Mouse (Mus musculus) limb, embryonic 12.5 days (tissue): ENCODE measurements around the gene Xdh. TPM values are rescaled to one million over a fixed set of nuclear protein-coding genes. Genes with fewer than 3 reads are reported as not detected.

ENCODE experiments used
- ATAC-seq: fragments of 200-750 bp; cut with Nextera tagmentation; 2 replicates; pipeline ENCODE4 v1.8.0; 2017; ENCODE audit warnings: low read depth, moderate TSS enrichment; ENCODE audit not compliant: insufficient number of reproducible peaks, insufficient read depth, low FRiP score, low TSS enrichment
- H3K27ac ChIP-seq: fragments of 300-500 bp; sonication (generic); 2 replicates; pipeline ENCODE4 v1.5.1; 2016; ENCODE audit warnings: mild to moderate bottlenecking, moderate library complexity
- H3K27me3 ChIP-seq: fragments of 300-500 bp; sonication (generic); 2 replicates; pipeline ENCODE4 v1.6.1; 2016; ENCODE audit warnings: mild to moderate bottlenecking, moderate library complexity
- H3K36me3 ChIP-seq: fragments of 300-500 bp; sonication (generic); 2 replicates; pipeline ENCODE4 v1.6.1; 2016; ENCODE audit warnings: mild to moderate bottlenecking, moderate library complexity
- H3K4me1 ChIP-seq: fragments of 300-500 bp; sonication (generic); replicated peaks from 2 replicates; pipeline ENCODE4 v1.6.1; 2016
- H3K4me2 ChIP-seq: fragments of 300-500 bp; sonication (generic); 2 replicates; pipeline ENCODE4 v1.6.1; 2016; ENCODE audit warnings: mild to moderate bottlenecking, moderate library complexity
- H3K4me3 ChIP-seq: fragments of 300-500 bp; sonication (generic); replicated peaks from 2 replicates; pipeline ENCODE4 v1.5.1; 2016; ENCODE audit warnings: mild to moderate bottlenecking
- H3K9ac ChIP-seq: fragments of 300-500 bp; sonication (generic); replicated peaks from 2 replicates; pipeline ENCODE4 v1.6.1; 2016; ENCODE audit warnings: mild to moderate bottlenecking, moderate library complexity
- H3K9me3 ChIP-seq: fragments of 300-500 bp; sonication (generic); 2 replicates; pipeline ENCODE4 v1.6.1; 2016; ENCODE audit warnings: mild to moderate bottlenecking, moderate library complexity
- WGBS: fragments of 180-500 bp; shearing (Covaris S2); methylation state at CpG from one replicate; pipeline ENCODE4 v1.1.7; 2016; 5-methylcytosine and 5-hydroxymethylcytosine counted together
- polyA plus RNA-seq: library from polyadenylated mRNA; unstranded; fragments of >200 nt; fragmentation: Nextera tagmentation; extraction: Ambion mirVana; gene quantifications from 2 replicates; pipeline ENCODE4 v1.2.1, GENCODE M21; 2016

Xdh gene
- polyA plus RNA-seq, 1 experiment from 2014 or later, result 0.98 TPM

GRCm38 (mm10) chr17:73942268-73942962 is 7.6 kb downstream of the Xdh start:
- H3K4me3 ChIP-seq, result no peak overlapping the region
- no peak overlapping the region for H3K9ac ChIP-seq
- H3K4me1 ChIP-seq, result no peaks in the 10 kb centered on the region
- no peak overlapping the region for H3K4me2 ChIP-seq
- no peaks in the 10 kb centered on the region for H3K27me3 ChIP-seq
- 78% methylated on average over 3 of the region's 3 CpGs for WGBS
- ATAC-seq, result no peak
- no peak overlapping the region for H3K27ac ChIP-seq
- no peaks in the 10 kb centered on the region for H3K36me3 ChIP-seq
- peaks cover 4% of the 10 kb centered on the region; the same call in 1 of the 2 replicates for H3K9me3 ChIP-seq

- Histone ChIP-seq H3K4me3 (no peak overlapping the region), H3K4me1 (no peaks in the 10 kb centered on the region), H3K9me3 (no peaks in the 10 kb centered on the region), H3K27me3 (no peaks in the 10 kb centered on the region), H3K27ac (no peak overlapping the region), H3K9ac (no peak overlapping the region), H3K36me3 (no peaks in the 10 kb centered on the region), H3K4me2 (no peak overlapping the region)
- WGBS, result 78% methylated on average over 3 of the region's 3 CpGs
- ATAC-seq, result no peak
Observed at GRCm38 (mm10) chr17:73941816-73942215, 8.2 kb downstream of the Xdh start.

- H3K4me1 ChIP-seq, result no peaks in the 10 kb centered on the region
- no peak overlapping the region for H3K4me2 ChIP-seq
- no peaks in the 10 kb centered on the region for H3K9me3 ChIP-seq
- H3K27ac ChIP-seq, result no peak overlapping the region
- no peaks in the 10 kb centered on the region for H3K27me3 ChIP-seq
- H3K9ac ChIP-seq, result no peak overlapping the region
- 82% methylated on average over 7 of the region's 7 CpGs for WGBS
- H3K36me3 ChIP-seq, result no peaks in the 10 kb centered on the region
- H3K4me3 ChIP-seq, result no peak overlapping the region
- ATAC-seq, result no peak
Observed at GRCm38 (mm10) chr17:73937073-73937472, 12.9 kb downstream of the Xdh start.

- no peak for ATAC-seq
- WGBS, result 87% methylated on average over 4 of the region's 4 CpGs
- no peak overlapping the region for H3K27ac ChIP-seq
Observed at GRCm38 (mm10) chr17:73935163-73935562, 14.8 kb downstream of the Xdh start.

GRCm38 (mm10) chr17:73934281-73934680 is 15.7 kb downstream of the Xdh start:
- Histone ChIP-seq H3K4me1 (no peaks in the 10 kb centered on the region), H3K27ac (no peak overlapping the region), H3K4me2 (no peak overlapping the region), H3K9ac (no peak overlapping the region), H3K27me3 (no peaks in the 10 kb centered on the region), H3K36me3 (no peaks in the 10 kb centered on the region), H3K4me3 (no peak overlapping the region), H3K9me3 (no peaks in the 10 kb centered on the region)
- ATAC-seq, result no peak
- 73% methylated on average over 4 of the region's 4 CpGs for WGBS

More at GRCm38 (mm10) chr17:73935163-73935562, 14.8 kb downstream of the Xdh start:
- H3K9me3 ChIP-seq, result no peaks in the 10 kb centered on the region
- H3K4me2 ChIP-seq, result no peak overlapping the region
- no peak overlapping the region for H3K9ac ChIP-seq
- no peaks in the 10 kb centered on the region for H3K4me1 ChIP-seq
- H3K4me3 ChIP-seq, result no peak overlapping the region
- H3K27me3 ChIP-seq, result no peaks in the 10 kb centered on the region
- no peaks in the 10 kb centered on the region for H3K36me3 ChIP-seq

GRCm38 (mm10) chr17:73933616-73934015 is 16.4 kb downstream of the Xdh start:
- H3K9me3 ChIP-seq, result no peaks in the 10 kb centered on the region
- H3K4me3 ChIP-seq, result no peak overlapping the region
- no peak overlapping the region for H3K9ac ChIP-seq
- no peak for ATAC-seq
- H3K4me1 ChIP-seq, result no peaks in the 10 kb centered on the region
- no peaks in the 10 kb centered on the region for H3K36me3 ChIP-seq
- no peaks in the 10 kb centered on the region for H3K27me3 ChIP-seq
- H3K27ac ChIP-seq, result no peak overlapping the region
- H3K4me2 ChIP-seq, result no peak overlapping the region
- 83% methylated on average over 4 of the region's 4 CpGs for WGBS

GRCm38 (mm10) chr17:73932497-73933059 is 17.4 kb downstream of the Xdh start:
- Histone ChIP-seq H3K4me2 (no peak overlapping the region), H3K9ac (no peak overlapping the region), H3K36me3 (no peaks in the 10 kb centered on the region), H3K4me1 (no peaks in the 10 kb centered on the region), H3K9me3 (no peaks in the 10 kb centered on the region), H3K27ac (no peak overlapping the region), H3K4me3 (no peak overlapping the region), H3K27me3 (no peaks in the 10 kb centered on the region)
- ATAC-seq, result no peak
- WGBS, result 74% methylated on average over 4 of the region's 4 CpGs

- no peaks in the 10 kb centered on the region for H3K27me3 ChIP-seq
- H3K36me3 ChIP-seq, result no peaks in the 10 kb centered on the region
- H3K9me3 ChIP-seq, result no peaks in the 10 kb centered on the region
- ATAC-seq, result no peak
- H3K27ac ChIP-seq, result no peak overlapping the region
- WGBS, result 71% methylated on average over 8 of the region's 8 CpGs
- H3K4me3 ChIP-seq, result no peak overlapping the region
- H3K4me2 ChIP-seq, result no peak overlapping the region
- peaks cover 9% of the 10 kb centered on the region for H3K4me1 ChIP-seq
- H3K9ac ChIP-seq, result no peak overlapping the region
Observed at GRCm38 (mm10) chr17:73919520-73919919, 30.5 kb downstream of the Xdh start.

GRCm38 (mm10) chr17:73918944-73919381 is 31.0 kb downstream of the Xdh start:
- WGBS, result 59% methylated on average over 7 of the region's 7 CpGs
- Histone ChIP-seq H3K4me3 (no peak overlapping the region), H3K9ac (no peak overlapping the region), H3K9me3 (no peaks in the 10 kb centered on the region), H3K4me1 (peaks cover 9% of the 10 kb centered on the region), H3K27ac (no peak overlapping the region), H3K36me3 (no peaks in the 10 kb centered on the region), H3K27me3 (no peaks in the 10 kb centered on the region), H3K4me2 (no peak overlapping the region)
- no peak for ATAC-seq

- H3K27ac ChIP-seq, result no peak overlapping the region
Observed at GRCm38 (mm10) chr17:73918138-73918537, 31.9 kb downstream of the Xdh start.

GRCm38 (mm10) chr17:73917713-73918112 is 32.3 kb downstream of the Xdh start:
- H3K4me1 ChIP-seq, result peaks cover 9% of the 10 kb centered on the region

More at GRCm38 (mm10) chr17:73918138-73918537, 31.9 kb downstream of the Xdh start:
- Histone ChIP-seq H3K36me3 (no peaks in the 10 kb centered on the region), H3K9ac (no peak overlapping the region), H3K27me3 (no peaks in the 10 kb centered on the region; the same call in 1 of the 2 replicates), H3K9me3 (no peaks in the 10 kb centered on the region), H3K4me1 (peaks cover 9% of the 10 kb centered on the region), H3K4me3 (no peak overlapping the region), H3K4me2 (no peak overlapping the region)
- no peak for ATAC-seq
- WGBS, result 93% methylated on average over 3 of the region's 3 CpGs

More at GRCm38 (mm10) chr17:73917713-73918112, 32.3 kb downstream of the Xdh start:
- no peak overlapping the region for H3K27ac ChIP-seq
- no peak overlapping the region for H3K9ac ChIP-seq
- 85% methylated on average over 5 of the region's 5 CpGs for WGBS
- ATAC-seq, result no peak
- H3K27me3 ChIP-seq, result no peaks in the 10 kb centered on the region; the same call in 1 of the 2 replicates
- no peak overlapping the region for H3K4me3 ChIP-seq
- no peak overlapping the region for H3K4me2 ChIP-seq
- no peaks in the 10 kb centered on the region for H3K9me3 ChIP-seq
- H3K36me3 ChIP-seq, result no peaks in the 10 kb centered on the region
